Mouse (Mus musculus): ENCODE data around the gene Gbf1. TPM values are rescaled to one million over a fixed set of nuclear protein-coding genes. Genes with fewer than 3 reads are reported as not detected.

The Gbf1 gene
- total and polyA plus RNA-seq, 3 experiments: 33.4 to 292 (median 111) TPM

GRCm38 (mm10) chr19:46324366-46324765, 172.1 kb downstream of the Gbf1 start:
- DNase-seq (ENCODE audit: low spot score) (no peak), ATAC-seq (ENCODE audit: extremely low read depth, insufficient number of reproducible peaks, low FRiP score, poor library complexity, severe bottlenecking) (no peak)
- Histone ChIP-seq H3K9me3 (replicated peaks) (no peaks in the 10 kb centered on the region), H3K36me3 (replicated peaks) (peaks cover 5% of the 10 kb centered on the region), H3K4me1 (ENCODE audit: insufficient read depth, low read depth, low read length) (peaks cover 63% of the 10 kb centered on the region), H3K27me3 (ENCODE audit: insufficient read depth, low read length) (peaks cover 71% of the 10 kb centered on the region), H3K4me3 (ENCODE audit: low read depth, low read length) (no peak overlapping the region)
- TF ChIP-seq GATA2 (IDR thresholded peaks at IDR 0.05; ENCODE audit: borderline replicate concordance, low read depth, low read length) (no peak), POLR2AphosphoS5 (IDR thresholded peaks at IDR 0.05; ENCODE audit: insufficient replicate concordance, low read depth, low read length) (no peak), CTCF (IDR thresholded peaks at IDR 0.05; ENCODE audit: low read depth, low read length) (no peak), TAL1 (conservative IDR thresholded peaks at IDR 0.05; ENCODE audit: low read depth, low read length) (no peak), GATA1 (IDR thresholded peaks at IDR 0.05; ENCODE audit: borderline replicate concordance, low read length) (no peak)

GRCm38 (mm10) chr19:46324918-46325317, 172.6 kb downstream of the Gbf1 start:
- no peak overlapping the region for H3K4me3 ChIP-seq (ENCODE audit: low read depth, low read length)
- H3K4me1 ChIP-seq (ENCODE audit: insufficient read depth, low read depth, low read length): peaks cover 64% of the 10 kb centered on the region
- no peak for ATAC-seq (ENCODE audit: extremely low read depth, insufficient number of reproducible peaks, low FRiP score, poor library complexity, severe bottlenecking)
- H3K36me3 ChIP-seq (replicated peaks): peaks cover 8% of the 10 kb centered on the region
- TF ChIP-seq POLR2AphosphoS5 (IDR thresholded peaks at IDR 0.05; ENCODE audit: insufficient replicate concordance, low read depth, low read length) (no peak), TAL1 (conservative IDR thresholded peaks at IDR 0.05; ENCODE audit: low read depth, low read length) (no peak), GATA2 (IDR thresholded peaks at IDR 0.05; ENCODE audit: borderline replicate concordance, low read depth, low read length) (no peak), GATA1 (IDR thresholded peaks at IDR 0.05; ENCODE audit: borderline replicate concordance, low read length) (no peak), CTCF (IDR thresholded peaks at IDR 0.05; ENCODE audit: low read depth, low read length) (no peak)
- DNase-seq (ENCODE audit: low spot score): no peak
- no peaks in the 10 kb centered on the region for H3K9me3 ChIP-seq (replicated peaks)
- peaks cover 66% of the 10 kb centered on the region for H3K27me3 ChIP-seq (ENCODE audit: insufficient read depth, low read length)

GRCm38 (mm10) chr19:46326019-46326755, 173.9 kb downstream of the Gbf1 start:
- no peak for DNase-seq (ENCODE audit: low spot score)
- Histone ChIP-seq H3K4me3 (ENCODE audit: low read depth, low read length) (no peak overlapping the region), H3K36me3 (replicated peaks) (peaks cover 20% of the 10 kb centered on the region), H3K9me3 (replicated peaks) (no peaks in the 10 kb centered on the region), H3K4me1 (ENCODE audit: insufficient read depth, low read depth, low read length) (peaks cover 60% of the 10 kb centered on the region), H3K27me3 (ENCODE audit: insufficient read depth, low read length) (peaks cover 54% of the 10 kb centered on the region)
- TF ChIP-seq CTCF (IDR thresholded peaks at IDR 0.05; ENCODE audit: low read depth, low read length): no peak
- no peak for ATAC-seq (ENCODE audit: extremely low read depth, insufficient number of reproducible peaks, low FRiP score, poor library complexity, severe bottlenecking)

GRCm38 (mm10) chr19:46326756-46327305, 174.5 kb downstream of the Gbf1 start, which contains the start of gene Psd:
Psd (minus strand) TSS chr19:46327156.
- no peak for TF ChIP-seq TAL1 (conservative IDR thresholded peaks at IDR 0.05; ENCODE audit: low read depth, low read length)
- no peak for TF ChIP-seq GATA2 (IDR thresholded peaks at IDR 0.05; ENCODE audit: borderline replicate concordance, low read depth, low read length)
- TF ChIP-seq CTCF (IDR thresholded peaks at IDR 0.05; ENCODE audit: low read depth, low read length): no peak
- TF ChIP-seq POLR2AphosphoS5 (IDR thresholded peaks at IDR 0.05; ENCODE audit: insufficient replicate concordance, low read depth, low read length): no peak
- no peak for TF ChIP-seq GATA1 (IDR thresholded peaks at IDR 0.05; ENCODE audit: borderline replicate concordance, low read length)
- DNase-seq (ENCODE audit: low spot score): no peak
- Histone ChIP-seq H3K27me3 (ENCODE audit: insufficient read depth, low read length) (peaks cover 48% of the 10 kb centered on the region), H3K4me1 (ENCODE audit: insufficient read depth, low read depth, low read length) (peaks cover 55% of the 10 kb centered on the region), H3K4me3 (ENCODE audit: low read depth, low read length) (peak within 1 kb of the TSS; percentile 83), H3K36me3 (replicated peaks) (peaks cover 27% of the 10 kb centered on the region), H3K9me3 (replicated peaks) (no peaks in the 10 kb centered on the region)
- no peak for ATAC-seq (ENCODE audit: extremely low read depth, insufficient number of reproducible peaks, low FRiP score, poor library complexity, severe bottlenecking)

GRCm38 (mm10) chr19:46327531-46328064, 175.3 kb downstream of the Gbf1 start:
- no peak for TF ChIP-seq POLR2AphosphoS5 (IDR thresholded peaks at IDR 0.05; ENCODE audit: insufficient replicate concordance, low read depth, low read length)
- no peak for TF ChIP-seq TAL1 (conservative IDR thresholded peaks at IDR 0.05; ENCODE audit: low read depth, low read length)
- TF ChIP-seq GATA1 (IDR thresholded peaks at IDR 0.05; ENCODE audit: borderline replicate concordance, low read length): no peak
- no peak for TF ChIP-seq GATA2 (IDR thresholded peaks at IDR 0.05; ENCODE audit: borderline replicate concordance, low read depth, low read length)
- TF ChIP-seq CTCF (IDR thresholded peaks at IDR 0.05; ENCODE audit: low read depth, low read length): no peak
- peak overlapping the region; percentile 83 for H3K4me3 ChIP-seq (ENCODE audit: low read depth, low read length)
- peaks cover 56% of the 10 kb centered on the region for H3K4me1 ChIP-seq (ENCODE audit: insufficient read depth, low read depth, low read length)
- peaks cover 34% of the 10 kb centered on the region for H3K36me3 ChIP-seq (replicated peaks)
- DNase-seq (ENCODE audit: low spot score) (no peak), ATAC-seq (ENCODE audit: extremely low read depth, insufficient number of reproducible peaks, low FRiP score, poor library complexity, severe bottlenecking) (no peak)
- H3K27me3 ChIP-seq (ENCODE audit: insufficient read depth, low read length): peaks cover 41% of the 10 kb centered on the region
- H3K9me3 ChIP-seq (replicated peaks): no peaks in the 10 kb centered on the region

Data from G1E (cell line).